Mouse (Mus musculus): ENCODE measurements around the gene Hivep3.
A peak's percentile ranks its signal among the peaks of the same experiment; 100 is the strongest.

- TF ChIP-seq CTCF (conservative IDR thresholded peaks at IDR 0.05; ENCODE audit: insufficient read depth, insufficient read length, low read depth, low read length) (no peak), POLR2A (IDR thresholded peaks at IDR 0.05; ENCODE audit: low read depth, low read length) (peak; percentile 81)
These were observed at the start of gene Hivep3 for GRCm38 (mm10) chr4:119733184-119733880.
